In the genomic region with DNA sequence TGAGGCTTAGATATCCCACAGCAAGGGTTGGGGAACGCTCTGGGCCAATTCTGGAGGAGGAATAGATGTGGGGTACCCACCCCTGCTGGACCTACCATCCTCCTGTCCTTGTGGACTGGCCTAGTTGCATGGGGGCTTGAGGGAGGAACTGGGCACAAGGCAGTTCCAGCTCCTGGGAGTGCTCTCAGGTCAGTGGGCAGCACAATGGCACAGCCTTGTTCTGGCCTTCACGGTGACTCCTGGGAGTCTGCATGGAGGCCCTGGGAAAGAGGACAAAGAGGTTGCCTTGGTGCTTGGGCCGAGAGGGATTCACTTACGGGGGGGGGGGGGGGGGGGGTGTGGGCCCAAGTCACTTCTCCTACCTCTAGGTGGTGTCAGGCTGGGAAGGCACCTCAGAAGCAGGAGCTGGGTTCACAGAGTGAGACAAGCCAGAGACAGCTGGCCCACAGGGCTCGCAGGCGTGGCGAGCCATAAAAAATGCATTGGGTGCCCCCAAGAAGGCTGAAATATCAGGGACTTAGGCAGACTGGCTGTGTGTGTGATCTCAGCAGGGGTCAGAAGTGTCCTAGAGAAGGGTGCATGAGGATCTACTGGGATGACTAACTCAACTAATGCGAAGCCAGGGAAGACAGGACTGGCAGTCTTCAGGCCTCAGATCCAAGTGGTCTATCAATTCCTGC, we compare ENCODE assay signal across 8 mouse cellular contexts.
DNase-seq lines count a peak whose midpoint lies in the region; ATAC-seq and TF ChIP-seq lines count a peak whose summit lies in the region.

No protein-coding gene starts in this region.

- H3K9me3 ChIP-seq in forebrain, postnatal 0 days (ENCODE audit: low read length) = no peaks in the 10 kb centered on the region

- peak overlapping the region; percentile 59 for H3K9ac ChIP-seq in forebrain, postnatal 0 days

- H3K36me3 ChIP-seq in forebrain, postnatal 0 days (ENCODE audit: insufficient read depth) = no peaks in the 10 kb centered on the region

- no peaks in the 10 kb centered on the region for H3K27me3 ChIP-seq in forebrain, postnatal 0 days (ENCODE audit: insufficient read depth, low read length)

- 0 out of 2 replicates have a peak, but pooled peaks have one; percentile 3 for TF ChIP-seq POLR2A in brain, embryonic 14.5 days (IDR thresholded peaks at IDR 0.05; ENCODE audit: borderline replicate concordance, extremely low read depth, insufficient read depth, insufficient read length, poor library complexity, severe bottlenecking)

- H3K27ac ChIP-seq in forebrain, postnatal 0 days (ENCODE audit: low read depth, low read length) = peak overlapping the region; percentile 99

- peaks cover 56% of the 10 kb centered on the region for H3K4me1 ChIP-seq in forebrain, postnatal 0 days (ENCODE audit: insufficient read depth)

- TF ChIP-seq CTCF in brain, embryonic 14.5 days (IDR thresholded peaks at IDR 0.05; ENCODE audit: borderline replicate concordance, extremely low read depth, insufficient read depth, insufficient read length) = no peak
- TF ChIP-seq CTCF in forebrain, postnatal 0 days (IDR thresholded peaks at IDR 0.05; ENCODE audit: low read depth) = no peak; the same call in 1 of the 2 replicates

- 16% methylated on average over 7 of the region's 8 CpGs for WGBS in forebrain, postnatal 0 days

- ATAC-seq in forebrain, postnatal 0 days = no peak

- peak; percentile 51 for DNase-seq in kidney, adult 11 months
- no peak for DNase-seq in kidney, adult 8-10 months
- DNase-seq in brain, embryonic 14.5 days (ENCODE audit: low read depth) = peak; percentile 57
- DNase-seq in forebrain, postnatal 0 days = peak; percentile 52
- DNase-seq in kidney, postnatal 4 days = peak; percentile 44 to 63
- DNase-seq in neural tube, embryonic 10.5 days (ENCODE audit: extremely low spot score, low spot score) = peak; percentile 72
- no peak for DNase-seq in left cerebral cortex, postnatal 14 days (ENCODE audit: low spot score in 2 of 2)
- no peak for DNase-seq in thymus, postnatal 25 days

- no peak overlapping the region for H3K4me3 ChIP-seq in forebrain, postnatal 0 days (ENCODE audit: low read depth, low read length)

- intact Hi-C loops in left cerebral cortex, postnatal 14 days (cut with DNase I) = loop anchor here (5.0 kb wide), 4 partner anchors 42 to 247 kb away; a partner anchor contains a TSS

- H3K4me2 ChIP-seq in forebrain, postnatal 0 days (ENCODE audit: low read depth) = peak overlapping the region; percentile 69

Comparison
In these comparisons a context has a peak if more than half of its experiments do, and no peak if none do; other contexts are left out.
1. DNase-seq: peak in kidney, adult 11 months (single experiment), brain, embryonic 14.5 days (single experiment), forebrain, postnatal 0 days (single experiment), kidney, postnatal 4 days (2 of 2) and neural tube, embryonic 10.5 days (single experiment); none in kidney, adult 8-10 months (0 of 2), left cerebral cortex, postnatal 14 days (0 of 2) and thymus, postnatal 25 days (single experiment).